Mouse (Mus musculus) retina, postnatal 7 days (tissue): ENCODE measurements around the gene Tcp1.
"Not testable (repeated sequence)": the region's sequence is repeated elsewhere in the genome, so short reads cannot be mapped to it uniquely, and the experiment has no call there.

Experiments used
- DNase-seq: peaks from one replicate; pipeline ENCODE4 v3.0.0-alpha.2; 2012; ENCODE audit warnings: low read depth, low spot score

The Tcp1 gene

DNA sequence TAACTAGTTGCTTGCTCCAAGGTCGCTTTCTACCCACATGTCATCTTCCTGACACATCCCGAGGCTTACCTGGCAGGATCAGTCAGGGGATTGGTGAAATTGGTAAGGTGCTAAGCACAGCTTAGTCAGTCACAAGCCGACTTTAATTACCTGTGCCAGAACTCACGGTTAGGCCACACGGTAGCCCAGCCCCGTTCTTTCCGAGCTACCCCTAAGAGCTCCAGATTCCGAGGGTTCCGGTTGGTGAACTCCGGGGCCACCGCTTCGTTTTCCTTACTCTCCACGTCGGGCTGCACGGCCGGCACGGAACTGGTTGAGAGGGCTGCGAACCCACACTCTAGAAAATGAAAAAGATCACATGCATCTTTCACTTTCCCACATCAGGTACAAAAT, at the start of gene Tcp1:
TSS of gene Tcp1 (plus strand) at position 214 of the 393 bp plus-strand sequence.
- DNase-seq: peak; percentile 6

GRCm38 (mm10) chr17:12866853-12867252, 48.6 kb upstream of the Tcp1 start:
- no peak for DNase-seq

DNA sequence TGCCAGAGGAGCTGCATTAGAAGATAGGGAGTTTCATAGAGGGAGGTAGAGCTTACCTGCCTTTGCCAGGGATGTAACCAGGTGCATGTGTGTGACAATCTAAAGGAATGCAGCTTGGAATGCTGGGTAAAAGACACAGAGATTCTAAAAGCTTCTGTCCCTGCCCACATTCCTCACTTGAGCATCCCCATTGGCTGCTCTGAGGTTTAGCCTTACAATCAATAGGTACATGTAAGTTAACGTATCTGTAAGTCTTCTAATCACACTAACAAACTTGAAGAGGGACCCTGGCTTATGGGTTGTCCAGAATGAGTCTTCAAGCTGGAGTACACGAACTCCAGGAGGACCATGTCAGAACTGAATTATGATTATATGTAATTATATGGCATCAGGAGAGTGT, 47.5 kb upstream of the Tcp1 start, which contains the start of gene Mas1:
TSS of gene Mas1 (minus strand) at position 101 of the 400 bp plus-strand sequence.
- DNase-seq: no peak

DNA sequence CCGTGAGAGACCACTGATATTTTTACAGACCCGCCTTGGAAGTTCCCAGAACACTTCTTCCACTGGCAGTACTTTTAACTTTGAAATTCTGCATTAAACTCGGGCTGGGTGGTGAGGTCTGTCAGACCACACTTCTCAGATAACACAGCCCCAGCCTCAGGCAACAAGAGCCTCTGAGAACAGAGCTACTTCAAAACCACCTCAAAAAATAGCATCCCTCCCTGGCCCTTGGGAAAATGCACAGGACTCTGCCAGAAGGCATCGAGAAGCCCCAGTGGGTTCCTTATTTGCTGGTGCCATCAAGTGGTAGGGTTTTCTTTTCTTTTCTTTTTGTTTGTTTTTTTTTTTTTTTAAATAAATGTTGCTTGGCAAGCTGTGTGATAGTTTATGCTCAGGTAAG, 46.9 kb upstream of the Tcp1 start:
- no peak for DNase-seq

GRCm38 (mm10) chr17:12872275-12873028, 43.0 kb upstream of the Tcp1 start:
- no peak for DNase-seq

GRCm38 (mm10) chr17:12875734-12876133, 39.8 kb upstream of the Tcp1 start, which contains the start of gene Mrgprh:
Gene Mrgprh, plus strand, starts transcription at chr17:12876034.
- DNase-seq: no peak

- DNase-seq: peak; percentile 61
These were observed 35.3 kb upstream of the Tcp1 start for GRCm38 (mm10) chr17:12880178-12880577.

DNA sequence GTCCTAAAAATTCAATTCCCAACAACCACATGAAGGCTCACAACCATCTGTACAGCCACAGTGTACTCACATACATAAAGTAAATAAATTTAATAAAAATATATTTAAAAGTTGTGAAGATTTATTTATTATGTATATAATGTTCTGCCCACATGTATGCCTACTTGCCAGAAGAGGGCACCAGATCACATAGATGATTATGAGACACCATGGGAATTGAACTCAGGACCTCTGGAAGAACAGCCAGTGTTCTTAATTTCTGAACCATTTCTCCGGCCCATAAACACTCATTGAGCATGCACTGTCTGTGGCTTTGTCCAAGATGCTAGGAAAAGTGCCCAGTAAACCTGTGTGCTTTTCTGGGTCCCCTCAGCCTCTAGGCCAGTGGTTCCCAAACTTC, 34.3 kb upstream of the Tcp1 start:
- DNase-seq: no peak

GRCm38 (mm10) chr17:12886620-12887019, 28.9 kb upstream of the Tcp1 start:
- no peak for DNase-seq

- DNase-seq: no peak
These were observed 28.3 kb upstream of the Tcp1 start for GRCm38 (mm10) chr17:12887021-12887775.

- DNase-seq: no peak
These were observed 24.4 kb upstream of the Tcp1 start for GRCm38 (mm10) chr17:12891054-12891453.

DNA sequence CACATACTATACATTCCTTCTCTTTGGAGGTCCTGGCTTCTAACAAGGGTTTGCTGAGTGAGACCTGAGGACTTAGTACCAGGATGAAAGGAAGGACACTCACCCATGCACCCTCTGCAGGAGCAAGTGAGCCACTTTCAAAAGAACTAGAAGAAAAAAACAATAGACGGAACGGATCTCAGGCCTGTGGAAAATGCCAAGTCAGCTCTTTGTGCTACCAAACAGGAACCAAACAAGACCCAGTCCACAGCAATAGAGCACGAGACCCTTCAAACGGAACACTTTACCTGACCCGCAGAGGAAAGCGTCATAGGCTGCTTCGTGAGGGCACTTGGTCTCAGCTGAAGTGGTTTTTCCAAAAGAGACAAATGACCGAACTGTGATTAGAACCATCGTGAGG, 23.5 kb upstream of the Tcp1 start:
- DNase-seq: no peak

DNA sequence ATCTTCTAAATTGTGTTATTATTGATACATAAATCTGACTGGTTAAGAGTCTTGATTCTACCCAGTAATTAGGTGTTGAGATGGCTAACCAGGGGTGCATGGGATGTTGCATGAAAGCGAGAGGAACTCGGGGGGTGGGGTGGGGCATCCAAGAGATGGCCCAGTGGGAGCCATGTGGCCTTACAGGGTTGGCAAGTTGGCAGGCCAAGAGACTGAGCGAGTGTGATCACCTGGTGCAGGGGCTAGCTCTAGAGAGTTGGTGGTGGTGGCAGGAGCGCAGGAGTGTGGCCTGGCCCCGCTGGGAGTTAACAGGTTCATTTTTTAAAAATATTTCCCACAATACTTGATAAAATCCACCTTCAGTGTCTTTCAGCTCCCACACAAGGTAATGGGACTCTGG, 17.8 kb upstream of the Tcp1 start:
- DNase-seq: no peak

- DNase-seq: not testable (repeated sequence)
These were observed 16.9 kb upstream of the Tcp1 start for GRCm38 (mm10) chr17:12898607-12899006.

GRCm38 (mm10) chr17:12902291-12902690, 13.2 kb upstream of the Tcp1 start:
- DNase-seq: no peak

- DNase-seq: no peak
These were observed 11.8 kb upstream of the Tcp1 start for GRCm38 (mm10) chr17:12903372-12904333.

DNA sequence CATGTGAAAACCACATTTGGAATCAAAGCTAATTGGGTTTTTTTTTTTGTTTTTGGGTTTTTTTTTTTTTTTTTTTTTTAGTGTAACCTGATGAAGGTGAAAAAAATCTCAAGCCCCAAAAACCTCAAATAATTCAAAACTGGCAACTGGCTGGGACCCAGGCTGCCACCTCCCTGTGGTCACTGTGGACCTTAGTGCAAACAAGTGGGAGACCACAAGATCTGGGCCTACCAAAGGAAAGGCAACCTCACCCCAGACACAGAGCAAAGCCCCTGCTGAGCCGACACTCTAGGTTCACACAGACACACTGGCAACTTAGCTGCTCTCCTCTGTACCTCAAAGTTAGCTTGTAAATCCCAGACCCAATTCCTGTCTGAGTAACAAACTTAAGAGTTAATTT, 11.2 kb upstream of the Tcp1 start:
- no peak for DNase-seq

- DNase-seq: no peak
These were observed 9.7 kb upstream of the Tcp1 start for GRCm38 (mm10) chr17:12905810-12906209.

DNA sequence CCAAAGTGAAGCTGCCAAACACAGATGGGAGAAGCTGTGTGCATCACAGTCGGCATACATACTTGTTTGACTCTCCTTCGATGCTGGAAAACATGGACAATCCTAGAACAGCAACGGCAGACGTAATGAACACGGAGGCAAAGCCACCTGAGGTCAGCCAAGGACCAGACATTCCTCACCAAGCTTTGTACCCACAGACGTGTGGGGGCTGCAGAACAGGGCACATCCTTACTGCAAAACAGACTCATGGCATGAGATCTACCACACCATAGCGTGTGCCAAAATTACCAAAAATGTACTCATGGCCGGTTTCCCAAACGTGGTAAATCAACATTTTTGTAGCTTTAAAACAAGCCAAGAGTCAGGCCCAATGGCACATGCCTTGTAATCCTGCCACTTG, 9.1 kb upstream of the Tcp1 start:
- DNase-seq: no peak

DNA sequence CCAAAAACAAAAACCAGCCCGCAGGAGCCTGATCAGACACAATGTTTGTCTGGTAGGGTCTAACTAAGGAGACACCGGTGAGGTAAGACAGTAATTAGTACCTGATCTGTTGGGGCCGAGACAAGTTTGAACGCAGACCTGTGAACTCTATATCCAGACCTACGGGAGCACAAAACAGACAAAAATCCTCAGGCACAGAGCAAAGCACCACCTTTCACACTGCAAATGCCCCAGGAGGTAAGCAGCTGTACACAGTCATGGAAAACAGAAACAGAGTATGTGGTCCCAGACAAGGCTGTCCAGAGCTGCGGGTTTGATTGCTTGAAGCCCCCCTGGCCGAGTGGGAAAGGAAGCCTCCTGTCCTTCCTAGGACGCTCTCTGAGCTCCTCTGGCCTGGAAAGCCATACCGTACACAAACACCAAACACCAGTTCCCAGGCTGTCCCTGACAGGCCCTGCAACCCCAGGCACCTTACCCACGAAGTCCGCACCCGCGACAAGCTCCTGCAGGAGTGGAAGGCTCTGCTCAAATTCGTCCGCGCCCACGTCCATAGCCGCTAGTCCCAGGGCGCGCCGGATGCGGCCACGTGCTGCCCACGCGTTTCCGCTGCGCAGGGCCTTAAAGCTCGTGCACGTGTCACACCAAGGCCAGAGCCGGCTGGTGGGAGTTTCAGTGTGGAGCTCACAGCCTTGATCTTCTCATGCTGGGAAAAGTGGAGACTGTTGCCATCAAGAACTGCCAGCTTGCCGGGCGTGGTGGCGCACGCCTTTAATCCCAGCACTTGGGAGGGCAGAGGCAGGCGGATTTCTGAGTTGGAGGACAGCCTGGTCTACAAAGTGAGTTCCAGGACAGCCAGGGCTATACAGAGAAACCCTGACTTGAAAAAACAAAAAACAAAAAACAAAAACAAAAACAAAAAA, 5.9 kb upstream of the Tcp1 start, which contains the start of gene Pnldc1:
TSS of gene Pnldc1 (minus strand) at position 870 of the 920 bp plus-strand sequence.
- DNase-seq: no peak

- DNase-seq: no peak
These were observed 5.1 kb upstream of the Tcp1 start for GRCm38 (mm10) chr17:12910391-12910790.
